Mouse (Mus musculus): ENCODE measurements around the gene 4930564D02Rik.

DNA sequence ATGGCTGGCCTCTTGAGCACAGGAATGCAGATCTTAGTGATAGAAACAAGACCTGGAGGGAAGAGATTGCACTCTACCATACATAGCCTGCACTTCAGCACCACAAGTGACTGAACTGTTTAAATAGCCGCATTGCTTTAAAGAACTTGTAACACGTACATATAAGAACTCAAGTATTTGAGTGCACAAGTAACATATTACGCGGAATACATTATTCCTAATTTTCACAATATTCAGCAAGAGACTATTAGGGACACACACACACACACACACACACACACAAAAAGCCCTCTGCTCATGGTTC, 13.0 kb upstream of the 4930564D02Rik start:
- TF ChIP-seq CTCF (IDR thresholded peaks at IDR 0.05; ENCODE audit: low read depth) (no peak), EP300 (IDR thresholded peaks at IDR 0.05; ENCODE audit: low read depth) (no peak)
